Mouse (Mus musculus) left cerebral cortex, postnatal 14 days (tissue): Measurements from ENCODE around the gene Fgd6. TPM values are rescaled to one million over a fixed set of nuclear protein-coding genes. Genes with fewer than 3 reads are reported as not detected.
A peak's percentile ranks its signal among the peaks of the same experiment; 100 is the strongest.

Source experiments
- DNase-seq, 2 experiments: peaks; one replicate each; pipeline ENCODE4 v3.0.0; 2021 to 2022; ENCODE audit warnings: low spot score in 2 of 2, mixed read lengths in 1 of 2
- intact Hi-C: fragments of 180-260 bp; cut with DNase I; formaldehyde crosslinking; loops from one replicate; pipeline ENCODE4 v1.15.1; 2025
- total RNA-seq, 2 experiments: library from RNA; stranded (reverse); gene quantifications; 2 replicates each; pipeline ENCODE4 v1.2.3; 2021

Gene Fgd6
- total RNA-seq, 2 experiments from 2014 or later, result 8.4 to 8.9 TPM

GRCm38 (mm10) chr10:94037596-94037995 is 1.8 kb downstream of the Fgd6 start:
- DNase-seq, result no peak
- intact Hi-C loops, result loop anchor here (5.0 kb wide), 1 partner anchor 60 kb away; no protein-coding TSS in a partner anchor

GRCm38 (mm10) chr10:94038366-94039260 is 2.8 kb downstream of the Fgd6 start:
- DNase-seq, result no peak
- intact Hi-C loops, result loop anchor here (5.0 kb wide), 1 partner anchor 59 kb away; no protein-coding TSS in a partner anchor

GRCm38 (mm10) chr10:94043908-94044307 is 8.1 kb downstream of the Fgd6 start:
- no peak for DNase-seq
- intact Hi-C loops, result no loop called here

- no peak for DNase-seq
- intact Hi-C loops, result no loop called here
Measured at GRCm38 (mm10) chr10:94045301-94045700, 9.5 kb downstream of the Fgd6 start.

GRCm38 (mm10) chr10:94047024-94047423 is 11.2 kb downstream of the Fgd6 start:
- no peak for DNase-seq
- intact Hi-C loops, result no loop called here

- no peak for DNase-seq
- intact Hi-C loops, result no loop called here
Measured at GRCm38 (mm10) chr10:94047845-94048559, 12.2 kb downstream of the Fgd6 start.

GRCm38 (mm10) chr10:94049121-94049520 is 13.3 kb downstream of the Fgd6 start:
- no peak for DNase-seq
- intact Hi-C loops, result no loop called here

- DNase-seq, result no peak
- intact Hi-C loops, result no loop called here
Measured at GRCm38 (mm10) chr10:94050736-94051135, 14.9 kb downstream of the Fgd6 start.

GRCm38 (mm10) chr10:94056487-94056886 is 20.7 kb downstream of the Fgd6 start:
- intact Hi-C loops, result no loop called here
- DNase-seq, result no peak

- DNase-seq, result no peak
- intact Hi-C loops, result no loop called here
Measured at GRCm38 (mm10) chr10:94059618-94060055, 23.8 kb downstream of the Fgd6 start.

GRCm38 (mm10) chr10:94060190-94060589 is 24.4 kb downstream of the Fgd6 start:
- intact Hi-C loops, result no loop called here
- no peak for DNase-seq

GRCm38 (mm10) chr10:94062357-94062756 is 26.6 kb downstream of the Fgd6 start:
- intact Hi-C loops, result no loop called here
- DNase-seq, result no peak

GRCm38 (mm10) chr10:94066896-94067295 is 31.1 kb downstream of the Fgd6 start:
- intact Hi-C loops, result no loop called here
- no peak for DNase-seq

GRCm38 (mm10) chr10:94068701-94069100 is 32.9 kb downstream of the Fgd6 start:
- DNase-seq, result no peak
- intact Hi-C loops, result no loop called here

GRCm38 (mm10) chr10:94071641-94072040 is 35.8 kb downstream of the Fgd6 start:
- intact Hi-C loops, result no loop called here
- DNase-seq, result no peak

GRCm38 (mm10) chr10:94072261-94072915 is 36.6 kb downstream of the Fgd6 start:
- no peak for DNase-seq
- intact Hi-C loops, result no loop called here

GRCm38 (mm10) chr10:94072916-94073465 is 37.2 kb downstream of the Fgd6 start:
- no peak for DNase-seq
- intact Hi-C loops, result no loop called here

- intact Hi-C loops, result no loop called here
- peak in 1 of 2 experiments; percentile 30 for DNase-seq
Measured at GRCm38 (mm10) chr10:94076966-94077825, 41.4 kb downstream of the Fgd6 start.

GRCm38 (mm10) chr10:94080740-94081139 is 44.9 kb downstream of the Fgd6 start:
- intact Hi-C loops, result no loop called here
- no peak for DNase-seq
